Mouse (Mus musculus) embryonic facial prominence, embryonic 13.5 days (tissue): ENCODE measurements around the gene Clca2. TPM values are rescaled to one million over a fixed set of nuclear protein-coding genes. Genes with fewer than 3 reads are reported as not detected.
A peak's percentile ranks its signal among the peaks of the same experiment; 100 is the strongest.

Source experiments
- ATAC-seq: fragments of 200-750 bp; cut with Nextera tagmentation; 2 replicates; pipeline ENCODE4 v1.8.0; 2017; ENCODE audit warnings: low read depth; ENCODE audit not compliant: insufficient number of reproducible peaks, insufficient read depth, low FRiP score, low TSS enrichment
- H3K27ac ChIP-seq: fragments of 300-500 bp; sonication (generic); 2 replicates; pipeline ENCODE4 v1.5.1; 2015; ENCODE audit warnings: moderate library complexity, mild to moderate bottlenecking, inconsistent platforms
- H3K27me3 ChIP-seq: fragments of 300-500 bp; sonication (generic); 2 replicates; pipeline ENCODE4 v1.6.1; 2015; ENCODE audit warnings: mild to moderate bottlenecking, inconsistent platforms
- H3K36me3 ChIP-seq: fragments of 300-500 bp; sonication (generic); 2 replicates; pipeline ENCODE4 v1.6.1; 2015; ENCODE audit warnings: mild to moderate bottlenecking, inconsistent platforms
- H3K4me1 ChIP-seq: fragments of 300-500 bp; sonication (generic); 2 replicates; pipeline ENCODE4 v1.6.1; 2015; ENCODE audit warnings: inconsistent platforms
- H3K4me2 ChIP-seq: fragments of 300-500 bp; sonication (generic); 2 replicates; pipeline ENCODE4 v1.6.1; 2015; ENCODE audit warnings: moderate library complexity, mild to moderate bottlenecking, inconsistent platforms
- H3K4me3 ChIP-seq: fragments of 300-500 bp; sonication (generic); 2 replicates; pipeline ENCODE4 v1.5.1; 2015; ENCODE audit warnings: mild to moderate bottlenecking, inconsistent platforms
- H3K9ac ChIP-seq: fragments of 300-500 bp; sonication (generic); 2 replicates; pipeline ENCODE4 v1.6.1; 2015; ENCODE audit warnings: mild to moderate bottlenecking, inconsistent platforms
- H3K9me3 ChIP-seq: fragments of 300-500 bp; sonication (generic); 2 replicates; pipeline ENCODE4 v1.6.1; 2016; ENCODE audit warnings: inconsistent platforms
- WGBS: fragments of 180-500 bp; shearing (Covaris S2); methylation state at CpG from one replicate; pipeline ENCODE4 v1.1.7; 2015; ENCODE audit warnings: mixed read lengths; 5-methylcytosine and 5-hydroxymethylcytosine counted together
- polyA plus RNA-seq: library from polyadenylated mRNA; unstranded; fragments of >200 nt; fragmentation: Nextera tagmentation; extraction: Ambion mirVana; gene quantifications from 2 replicates; pipeline ENCODE4 v1.2.1, GENCODE M21; 2015

The Clca2 gene
- polyA plus RNA-seq, result 0.33 and 0.39 TPM in 2 replicates

- H3K9me3 ChIP-seq, result no peaks in the 10 kb centered on the region
- H3K27ac ChIP-seq, result no peak within 1 kb of the TSS
- no peak within 1 kb of the TSS for H3K4me3 ChIP-seq
- no peak for ATAC-seq
- peaks cover 3% of the 10 kb centered on the region; the same call in 1 of the 2 replicates for H3K4me1 ChIP-seq
- no peak within 1 kb of the TSS for H3K9ac ChIP-seq
- 52% methylated on average over 6 of the region's 6 CpGs for WGBS
- no peaks in the 10 kb centered on the region for H3K36me3 ChIP-seq
- no peak within 1 kb of the TSS for H3K4me2 ChIP-seq
- H3K27me3 ChIP-seq, result no peaks in the 10 kb centered on the region
Measured at GRCm38 (mm10) chr3:145099291-145099690, at the start of gene Clca2. Gene Clca2, minus strand, starts transcription at chr3:145099443.

DNA sequence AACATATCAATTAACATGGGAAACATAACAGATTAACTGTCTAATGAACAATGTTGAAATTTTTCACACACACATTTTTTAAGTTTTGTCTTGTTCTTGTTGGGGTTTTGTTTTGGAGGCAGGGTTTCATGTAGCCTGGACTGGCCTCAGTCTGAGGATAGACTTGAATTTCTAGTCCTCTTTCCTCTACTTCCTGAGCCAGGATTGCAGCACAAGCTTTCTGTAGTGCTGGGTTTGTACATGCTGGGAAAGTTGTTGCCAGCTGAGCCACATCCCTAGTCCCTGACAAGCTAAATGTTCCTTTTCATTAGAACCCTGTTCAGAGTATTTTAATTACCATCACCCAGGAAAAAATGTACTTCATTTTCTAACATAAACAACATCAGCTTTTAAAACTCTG is 48.7 kb upstream of the Clca2 start:
- no peaks in the 10 kb centered on the region for H3K9me3 ChIP-seq
- H3K4me2 ChIP-seq, result no peak overlapping the region
- H3K27ac ChIP-seq, result no peak overlapping the region
- H3K4me3 ChIP-seq, result no peak overlapping the region
- ATAC-seq, result no peak
- H3K4me1 ChIP-seq, result no peaks in the 10 kb centered on the region
- H3K36me3 ChIP-seq, result peaks cover 14% of the 10 kb centered on the region
- H3K27me3 ChIP-seq, result no peaks in the 10 kb centered on the region
- H3K9ac ChIP-seq, result no peak overlapping the region

DNA sequence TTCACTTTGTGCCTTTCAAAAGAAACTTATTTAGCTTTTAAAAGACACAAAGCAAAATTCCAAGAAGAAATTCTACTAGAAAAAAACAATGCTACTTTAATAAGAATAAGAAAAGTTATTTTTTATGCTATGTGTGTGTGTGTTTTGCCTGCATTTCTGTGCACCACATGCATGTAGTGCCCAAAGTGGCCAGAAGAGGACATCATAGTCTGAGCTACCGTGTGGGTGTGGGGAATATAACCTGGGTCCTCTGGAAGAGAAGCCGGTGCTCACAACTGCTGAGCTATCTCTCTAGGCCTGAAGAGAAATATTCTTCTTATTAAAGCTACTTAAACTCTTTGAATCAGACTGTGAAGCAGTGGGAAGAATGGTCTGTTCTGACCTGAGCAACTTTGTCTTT is 48.2 kb upstream of the Clca2 start:
- Histone ChIP-seq H3K4me3 (no peak overlapping the region), H3K36me3 (peaks cover 14% of the 10 kb centered on the region), H3K27me3 (no peaks in the 10 kb centered on the region), H3K9ac (no peak overlapping the region), H3K4me1 (no peaks in the 10 kb centered on the region), H3K9me3 (no peaks in the 10 kb centered on the region), H3K4me2 (no peak overlapping the region), H3K27ac (no peak overlapping the region)
- ATAC-seq, result no peak
- 71% methylated on average over 2 of the region's 2 CpGs for WGBS

DNA sequence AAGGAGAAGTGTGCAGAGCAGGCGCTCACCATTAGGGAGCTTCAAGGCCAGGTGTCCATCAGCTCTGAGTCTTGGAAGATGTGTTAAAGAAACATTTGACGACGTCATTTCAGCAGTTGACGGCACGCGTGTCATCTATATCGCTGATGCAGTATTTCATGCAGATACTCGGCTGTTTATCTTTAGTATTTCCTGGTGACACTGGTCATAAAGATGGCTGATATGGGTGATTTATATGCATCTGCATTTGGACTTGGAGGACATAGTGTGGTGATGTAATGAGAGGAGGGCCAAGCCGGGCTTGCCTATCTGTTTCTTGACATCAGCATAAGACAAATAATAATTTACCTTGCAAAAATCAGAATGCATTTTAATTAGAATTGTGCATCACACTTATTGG is 47.6 kb upstream of the Clca2 start:
- Histone ChIP-seq H3K27me3 (no peaks in the 10 kb centered on the region), H3K36me3 (peaks cover 14% of the 10 kb centered on the region), H3K4me3 (no peak overlapping the region), H3K9me3 (no peaks in the 10 kb centered on the region), H3K4me1 (no peaks in the 10 kb centered on the region), H3K4me2 (no peak overlapping the region), H3K9ac (no peak overlapping the region), H3K27ac (no peak overlapping the region)
- 94% methylated on average over 9 of the region's 9 CpGs for WGBS
- ATAC-seq, result no peak

DNA sequence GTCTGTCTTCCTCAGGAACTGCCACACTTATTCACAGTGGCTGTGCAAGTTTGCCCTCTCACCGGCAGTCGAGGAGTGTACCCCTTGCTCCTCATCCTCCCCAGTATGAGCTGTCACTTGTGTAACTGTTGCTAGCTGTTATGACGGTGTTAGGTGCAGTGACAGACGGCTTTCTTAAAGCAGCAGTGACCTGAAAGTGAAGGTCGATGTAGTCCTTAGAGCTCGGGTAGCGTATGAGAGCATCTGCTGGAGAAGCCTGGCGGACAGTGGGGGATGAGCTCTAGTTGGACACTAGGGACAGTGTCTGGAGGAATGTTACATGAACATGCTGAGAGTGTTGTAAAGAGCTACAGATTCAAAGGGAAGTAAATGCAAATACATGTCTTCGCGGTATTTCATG is 44.6 kb upstream of the Clca2 start:
- no peak overlapping the region for H3K9ac ChIP-seq
- no peak for ATAC-seq
- no peaks in the 10 kb centered on the region for H3K9me3 ChIP-seq
- H3K36me3 ChIP-seq, result peaks cover 16% of the 10 kb centered on the region
- 89% methylated on average over 10 of the region's 10 CpGs for WGBS
- H3K4me3 ChIP-seq, result no peak overlapping the region
- H3K4me1 ChIP-seq, result no peaks in the 10 kb centered on the region
- no peak overlapping the region for H3K27ac ChIP-seq
- H3K27me3 ChIP-seq, result no peaks in the 10 kb centered on the region
- H3K4me2 ChIP-seq, result no peak overlapping the region

DNA sequence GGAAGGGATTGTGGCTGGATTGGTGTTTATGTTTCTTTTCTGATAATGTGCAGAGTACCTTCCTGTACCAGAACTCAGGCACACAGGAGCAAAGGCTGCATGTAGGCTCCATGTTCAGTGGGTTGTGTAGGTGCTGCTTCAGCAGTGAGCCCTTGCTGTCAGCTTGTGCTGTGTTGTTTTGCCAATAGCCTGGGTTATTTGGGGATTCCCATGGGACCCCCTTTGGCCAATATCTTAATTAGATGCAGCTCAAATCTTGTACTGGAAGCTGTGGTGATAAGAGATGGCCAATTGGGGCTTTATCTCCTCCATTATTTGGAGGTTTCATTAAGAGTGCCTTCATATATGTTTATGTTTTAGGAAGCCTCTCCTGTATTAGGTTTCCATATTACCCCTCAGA is 43.7 kb upstream of the Clca2 start:
- H3K27me3 ChIP-seq, result no peaks in the 10 kb centered on the region
- no peaks in the 10 kb centered on the region for H3K9me3 ChIP-seq
- H3K9ac ChIP-seq, result no peak overlapping the region
- H3K27ac ChIP-seq, result no peak overlapping the region
- H3K36me3 ChIP-seq, result peaks cover 20% of the 10 kb centered on the region
- H3K4me2 ChIP-seq, result no peak overlapping the region
- no peak for ATAC-seq
- no peaks in the 10 kb centered on the region for H3K4me1 ChIP-seq
- H3K4me3 ChIP-seq, result no peak overlapping the region

DNA sequence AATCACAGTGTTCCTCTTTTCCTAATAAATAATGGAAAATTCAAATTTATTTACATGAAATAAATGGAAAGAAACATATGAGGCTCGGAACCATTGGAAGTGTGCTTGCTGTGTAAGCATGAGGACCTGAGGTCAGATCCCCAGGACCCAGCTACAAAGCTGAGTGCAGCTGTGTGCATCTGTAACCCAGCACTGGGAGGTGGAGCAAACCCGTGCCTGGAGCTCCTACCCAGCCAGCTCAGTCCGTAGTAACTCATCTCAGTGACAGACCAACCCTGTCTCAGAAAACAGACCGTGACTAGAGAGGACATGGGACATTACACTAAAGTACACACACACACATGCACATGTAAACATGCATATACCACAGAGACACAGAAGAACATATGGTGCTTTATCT is 41.0 kb upstream of the Clca2 start:
- H3K9me3 ChIP-seq, result no peaks in the 10 kb centered on the region
- no peaks in the 10 kb centered on the region for H3K27me3 ChIP-seq
- ATAC-seq, result no peak
- no peak overlapping the region for H3K9ac ChIP-seq
- 78% methylated on average over 4 of the region's 4 CpGs for WGBS
- no peak overlapping the region for H3K4me3 ChIP-seq
- no peak overlapping the region for H3K27ac ChIP-seq
- no peak overlapping the region for H3K4me2 ChIP-seq
- no peaks in the 10 kb centered on the region for H3K4me1 ChIP-seq
- H3K36me3 ChIP-seq, result peaks cover 19% of the 10 kb centered on the region

DNA sequence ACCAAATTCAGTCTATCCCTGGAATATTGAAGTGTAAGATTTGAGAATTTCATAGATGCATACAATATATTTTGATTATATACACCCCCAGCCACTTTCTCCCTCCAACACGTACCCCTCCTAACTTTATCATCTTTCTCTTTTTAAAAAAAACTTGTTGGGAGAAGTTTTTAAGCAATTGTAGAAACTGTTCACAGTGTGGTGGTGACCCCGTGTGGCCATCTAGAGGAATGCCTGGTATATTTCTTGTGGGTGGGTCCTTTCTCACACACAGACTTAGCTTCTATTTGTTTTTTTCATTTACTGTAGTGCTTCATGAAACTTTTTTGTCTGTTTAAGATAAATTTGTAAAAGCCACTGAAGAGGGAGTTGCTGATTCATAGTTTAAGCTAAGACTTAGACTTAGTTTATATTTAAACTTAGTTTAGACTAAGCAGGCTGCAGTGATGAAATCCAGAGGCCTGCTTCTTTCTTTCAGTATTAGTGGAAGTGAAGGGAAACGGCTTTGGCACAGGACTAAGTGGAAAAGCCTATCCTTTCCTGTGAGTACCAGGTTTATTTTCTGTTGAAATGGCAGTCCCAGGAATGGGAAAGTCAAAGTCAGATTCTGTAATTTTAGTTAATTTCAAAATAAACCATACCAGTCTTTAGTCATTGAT is 32.1 kb upstream of the Clca2 start:
- Histone ChIP-seq H3K4me3 (no peak overlapping the region), H3K36me3 (peaks cover 29% of the 10 kb centered on the region), H3K9ac (no peak overlapping the region), H3K27ac (no peak overlapping the region), H3K9me3 (no peaks in the 10 kb centered on the region), H3K4me1 (no peaks in the 10 kb centered on the region), H3K4me2 (no peak overlapping the region), H3K27me3 (no peaks in the 10 kb centered on the region)
- ATAC-seq, result no peak
- 28% methylated on average over 3 of the region's 3 CpGs for WGBS

- H3K4me1 ChIP-seq, result no peaks in the 10 kb centered on the region
- peaks cover 26% of the 10 kb centered on the region for H3K36me3 ChIP-seq
- no peak overlapping the region for H3K27ac ChIP-seq
- no peak overlapping the region for H3K4me3 ChIP-seq
- ATAC-seq, result no peak
- H3K9me3 ChIP-seq, result no peaks in the 10 kb centered on the region
- H3K27me3 ChIP-seq, result no peaks in the 10 kb centered on the region
- no peak overlapping the region for H3K4me2 ChIP-seq
- no peak overlapping the region for H3K9ac ChIP-seq
Measured at GRCm38 (mm10) chr3:145129356-145129755, 30.1 kb upstream of the Clca2 start.

GRCm38 (mm10) chr3:145126618-145127017 is 27.4 kb upstream of the Clca2 start:
- WGBS, result 85% methylated on average over 2 of the region's 2 CpGs
- H3K4me3 ChIP-seq, result no peak overlapping the region
- ATAC-seq, result no peak
- peaks cover 15% of the 10 kb centered on the region for H3K36me3 ChIP-seq
- no peaks in the 10 kb centered on the region for H3K27me3 ChIP-seq
- H3K27ac ChIP-seq, result no peak overlapping the region
- H3K9ac ChIP-seq, result no peak overlapping the region
- no peak overlapping the region for H3K4me2 ChIP-seq
- H3K9me3 ChIP-seq, result no peaks in the 10 kb centered on the region
- no peaks in the 10 kb centered on the region for H3K4me1 ChIP-seq

DNA sequence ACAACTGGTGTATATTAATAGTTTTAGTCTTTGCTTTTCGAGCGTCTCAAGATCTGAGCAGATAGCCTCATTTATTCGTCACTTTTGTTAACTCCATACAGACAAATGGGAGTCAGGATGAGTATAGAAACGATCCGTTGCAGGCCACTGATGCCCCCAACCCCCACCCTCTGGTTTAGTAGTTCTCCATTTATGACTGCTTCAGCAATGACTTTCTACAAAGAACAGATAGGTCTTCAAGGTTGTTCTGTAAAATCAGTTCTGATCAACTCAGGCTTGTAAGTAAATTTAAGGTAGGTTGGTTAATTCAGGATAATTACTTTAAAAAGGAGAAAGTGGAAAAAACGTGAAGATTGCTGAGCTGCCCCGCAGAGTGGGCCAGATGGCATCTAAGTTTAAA is 20.2 kb upstream of the Clca2 start:
- Histone ChIP-seq H3K27me3 (no peaks in the 10 kb centered on the region), H3K4me2 (peak overlapping the region; percentile 62), H3K36me3 (no peaks in the 10 kb centered on the region), H3K27ac (no peak overlapping the region), H3K9me3 (no peaks in the 10 kb centered on the region), H3K9ac (peak overlapping the region; percentile 85), H3K4me3 (peak overlapping the region; percentile 75), H3K4me1 (peaks cover 15% of the 10 kb centered on the region)
- WGBS, result 71% methylated on average over 7 of the region's 7 CpGs
- no peak for ATAC-seq

DNA sequence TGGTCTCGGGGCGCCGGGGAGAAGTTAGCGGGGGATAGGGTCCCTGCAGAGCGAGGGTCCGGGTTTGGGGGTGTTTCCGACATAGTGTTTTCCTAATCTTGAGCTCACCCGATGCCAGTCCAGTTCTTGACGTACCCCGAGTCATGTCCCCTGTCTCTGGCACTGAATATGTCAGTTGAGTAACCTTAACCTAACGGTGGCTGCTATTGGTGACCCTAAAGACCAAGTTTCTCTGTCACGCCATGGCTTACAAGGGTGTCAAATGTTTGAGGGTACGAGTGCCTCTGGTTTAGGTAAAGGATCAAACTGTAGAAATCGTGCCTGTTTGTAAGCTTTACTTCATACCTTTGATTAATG is 19.7 kb upstream of the Clca2 start:
- H3K9ac ChIP-seq, result peak overlapping the region; percentile 85
- 4% methylated on average over 14 of the region's 14 CpGs for WGBS

More for the DNA sequence above, 19.7 kb upstream of the Clca2 start:
- H3K27me3 ChIP-seq, result no peaks in the 10 kb centered on the region
- peak overlapping the region; percentile 97 for H3K27ac ChIP-seq
- H3K9me3 ChIP-seq, result no peaks in the 10 kb centered on the region
- peaks cover 15% of the 10 kb centered on the region for H3K4me1 ChIP-seq
- H3K4me2 ChIP-seq, result peak overlapping the region; percentile 62
- ATAC-seq, result no peak
- no peaks in the 10 kb centered on the region for H3K36me3 ChIP-seq
- peak overlapping the region; percentile 75 for H3K4me3 ChIP-seq
